Mouse (Mus musculus): Measurements from ENCODE around the gene Fryl.

DNA sequence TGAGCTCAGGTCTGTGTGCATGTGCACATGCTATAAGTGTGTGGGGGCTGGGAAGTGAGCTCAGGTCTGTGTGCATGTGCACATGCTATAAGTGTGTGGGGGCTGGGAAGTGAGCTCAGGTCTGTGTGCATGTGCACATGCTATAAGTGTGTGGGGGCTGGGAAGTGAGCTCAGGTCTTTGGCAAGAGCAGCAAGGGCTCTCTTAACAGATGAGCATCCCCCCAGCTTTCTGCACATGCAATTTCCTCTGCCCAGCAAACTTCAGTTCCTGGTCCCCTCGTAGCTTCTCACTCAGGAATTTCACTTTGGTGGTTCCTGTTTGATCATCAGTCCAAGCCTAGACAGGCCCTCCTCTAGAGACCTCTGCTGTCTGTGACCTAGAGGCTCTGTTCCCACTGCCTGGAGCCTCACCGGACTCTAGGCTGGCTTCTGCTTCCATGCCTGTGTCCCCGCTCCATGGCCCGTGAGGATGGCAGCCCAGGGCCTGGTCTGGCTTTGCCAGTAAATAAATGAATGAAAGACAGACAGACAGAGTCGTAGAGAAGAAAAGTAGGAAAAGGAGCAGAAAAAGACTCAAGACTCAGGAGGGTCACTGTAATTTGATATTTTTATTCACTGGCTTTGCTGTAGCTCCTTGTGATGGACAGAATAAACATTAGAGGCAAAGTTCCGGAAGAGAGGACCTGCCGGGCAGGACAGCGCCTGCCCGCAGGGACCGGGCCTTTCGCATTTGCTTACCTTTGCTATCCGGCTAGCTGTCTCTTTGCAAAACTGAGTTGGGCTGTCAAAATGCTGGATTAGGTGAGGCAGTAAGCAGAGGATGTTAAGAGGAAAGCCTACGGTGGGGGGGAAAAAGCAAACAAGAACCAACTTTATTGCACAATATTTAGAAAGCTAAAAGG is 192.4 kb downstream of the Fryl start:
- TF ChIP-seq POLR2A (IDR thresholded peaks at IDR 0.05; ENCODE audit: control insufficient read depth, extremely low read depth, insufficient read depth, low read length, poor library complexity): no peak
- TF ChIP-seq CTCF (IDR thresholded peaks at IDR 0.05; ENCODE audit: borderline replicate concordance, control insufficient read depth, extremely low read depth, insufficient read depth, low read length, poor library complexity): no peak
